Mouse (Mus musculus): ENCODE results near the gene Zfp592. TPM values are rescaled to one million over a fixed set of nuclear protein-coding genes. Genes with fewer than 3 reads are reported as not detected.
"Not testable (repeated sequence)": the region's sequence is repeated elsewhere in the genome, so short reads cannot be mapped to it uniquely, and the experiment has no call there.

Zfp592 gene
- 14.1 and 16.6 TPM in 2 replicates for polyA plus RNA-seq (2012; rRNA removed)

GRCm38 (mm10) chr7:80992980-80993833 lies at the start of gene Zfp592:
TSS of gene Zfp592 (plus strand) at chr7:80993681.
- peak in 1 of 2 experiments; percentile 48 for DNase-seq (ENCODE audit: extremely low spot score in 1 of 2, low spot score in 1 of 2)

GRCm38 (mm10) chr7:80947445-80948350 lies 45.8 kb upstream of the Zfp592 start, which contains the start of gene Sec11a:
TSS of gene Sec11a (minus strand) at chr7:80947780.
- DNase-seq (ENCODE audit: extremely low spot score in 1 of 2, low spot score in 1 of 2) = peak; percentile 88 to 94

- no peak for DNase-seq (ENCODE audit: extremely low spot score in 1 of 2, low spot score in 1 of 2)
Observed at GRCm38 (mm10) chr7:80951461-80951860, 42.0 kb upstream of the Zfp592 start.

GRCm38 (mm10) chr7:80952140-80952539 lies 41.3 kb upstream of the Zfp592 start:
- no peak for DNase-seq (ENCODE audit: extremely low spot score in 1 of 2, low spot score in 1 of 2)

- DNase-seq (ENCODE audit: extremely low spot score in 1 of 2, low spot score in 1 of 2) = no peak
Observed at GRCm38 (mm10) chr7:80954251-80954650, 39.2 kb upstream of the Zfp592 start.

GRCm38 (mm10) chr7:80956891-80957290 lies 36.6 kb upstream of the Zfp592 start:
- no peak for DNase-seq (ENCODE audit: extremely low spot score in 1 of 2, low spot score in 1 of 2)

GRCm38 (mm10) chr7:80959003-80959402 lies 34.5 kb upstream of the Zfp592 start:
- no peak for DNase-seq (ENCODE audit: extremely low spot score in 1 of 2, low spot score in 1 of 2)

- no peak for DNase-seq (ENCODE audit: extremely low spot score in 1 of 2, low spot score in 1 of 2)
Observed at GRCm38 (mm10) chr7:80962799-80963198, 30.7 kb upstream of the Zfp592 start.

GRCm38 (mm10) chr7:80970913-80971312 lies 22.6 kb upstream of the Zfp592 start:
- DNase-seq (ENCODE audit: extremely low spot score in 1 of 2, low spot score in 1 of 2) = no peak

- no peak for DNase-seq (ENCODE audit: extremely low spot score in 1 of 2, low spot score in 1 of 2)
Observed at GRCm38 (mm10) chr7:80971419-80971818, 22.1 kb upstream of the Zfp592 start.

GRCm38 (mm10) chr7:80972082-80972481 lies 21.4 kb upstream of the Zfp592 start:
- no peak for DNase-seq (ENCODE audit: extremely low spot score in 1 of 2, low spot score in 1 of 2)

GRCm38 (mm10) chr7:80972920-80973637 lies 20.4 kb upstream of the Zfp592 start:
- DNase-seq (ENCODE audit: extremely low spot score in 1 of 2, low spot score in 1 of 2) = not testable (repeated sequence)

GRCm38 (mm10) chr7:80973638-80974015 lies 19.9 kb upstream of the Zfp592 start:
- DNase-seq (ENCODE audit: extremely low spot score in 1 of 2, low spot score in 1 of 2) = not testable (repeated sequence)

GRCm38 (mm10) chr7:80980566-80980965 lies 12.9 kb upstream of the Zfp592 start:
- no peak for DNase-seq (ENCODE audit: extremely low spot score in 1 of 2, low spot score in 1 of 2)

- DNase-seq (ENCODE audit: extremely low spot score in 1 of 2, low spot score in 1 of 2) = no peak
Observed at GRCm38 (mm10) chr7:80986458-80987187, 6.9 kb upstream of the Zfp592 start.

- DNase-seq (ENCODE audit: extremely low spot score in 1 of 2, low spot score in 1 of 2) = no peak
Observed at GRCm38 (mm10) chr7:80987805-80988625, 5.5 kb upstream of the Zfp592 start.

GRCm38 (mm10) chr7:80990276-80990675 lies 3.2 kb upstream of the Zfp592 start:
- DNase-seq (ENCODE audit: extremely low spot score in 1 of 2, low spot score in 1 of 2) = no peak

GRCm38 (mm10) chr7:80991589-80991988 lies 1.9 kb upstream of the Zfp592 start:
- DNase-seq (ENCODE audit: extremely low spot score in 1 of 2, low spot score in 1 of 2) = no peak

GRCm38 (mm10) chr7:80992063-80992462 lies 1.4 kb upstream of the Zfp592 start:
- no peak for DNase-seq (ENCODE audit: extremely low spot score in 1 of 2, low spot score in 1 of 2)
